Mouse (Mus musculus): ENCODE results near the gene Pomgnt2. TPM values are rescaled to one million over a fixed set of nuclear protein-coding genes. Genes with fewer than 3 reads are reported as not detected.

Gene Pomgnt2
- total RNA-seq, 2 experiments from 2014 or later, result 9.7 to 11.3 TPM

- intact Hi-C loops (cut with DNase I), result loop anchor here (5.0 kb wide), 1 partner anchor 99 kb away; no protein-coding TSS in a partner anchor
- no peak for DNase-seq
Observed at GRCm38 (mm10) chr9:121981046-121981445, 15.9 kb downstream of the Pomgnt2 start.

GRCm38 (mm10) chr9:121975321-121975720, 21.6 kb downstream of the Pomgnt2 start:
- no peak for DNase-seq
- intact Hi-C loops (cut with DNase I), result no loop called here

- intact Hi-C loops (cut with DNase I), result no loop called here
- DNase-seq, result peak; percentile 52 to 59
Observed at GRCm38 (mm10) chr9:121974141-121974986, 22.5 kb downstream of the Pomgnt2 start.

DNA sequence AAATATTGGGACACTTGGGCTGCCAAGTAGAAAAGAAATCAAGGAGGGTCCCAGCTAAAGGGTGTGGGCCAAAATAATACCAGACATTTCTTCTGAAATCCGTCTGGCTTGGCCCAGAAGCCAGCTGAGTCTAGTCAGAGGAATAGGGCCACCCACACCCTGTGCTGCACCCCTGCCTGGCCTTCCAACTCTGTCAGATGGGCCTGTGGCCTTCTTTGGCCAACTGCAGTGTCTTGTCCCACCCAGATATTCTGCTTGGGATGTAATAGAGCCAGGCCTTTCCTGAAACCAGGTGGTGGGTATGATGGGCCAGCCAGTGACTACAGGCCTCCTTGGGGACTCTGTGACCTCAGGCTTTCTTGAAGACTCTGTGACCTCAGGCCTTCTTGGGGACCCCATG, 23.7 kb downstream of the Pomgnt2 start:
- intact Hi-C loops (cut with DNase I), result no loop called here
- peak; percentile 34 to 45 for DNase-seq

DNA sequence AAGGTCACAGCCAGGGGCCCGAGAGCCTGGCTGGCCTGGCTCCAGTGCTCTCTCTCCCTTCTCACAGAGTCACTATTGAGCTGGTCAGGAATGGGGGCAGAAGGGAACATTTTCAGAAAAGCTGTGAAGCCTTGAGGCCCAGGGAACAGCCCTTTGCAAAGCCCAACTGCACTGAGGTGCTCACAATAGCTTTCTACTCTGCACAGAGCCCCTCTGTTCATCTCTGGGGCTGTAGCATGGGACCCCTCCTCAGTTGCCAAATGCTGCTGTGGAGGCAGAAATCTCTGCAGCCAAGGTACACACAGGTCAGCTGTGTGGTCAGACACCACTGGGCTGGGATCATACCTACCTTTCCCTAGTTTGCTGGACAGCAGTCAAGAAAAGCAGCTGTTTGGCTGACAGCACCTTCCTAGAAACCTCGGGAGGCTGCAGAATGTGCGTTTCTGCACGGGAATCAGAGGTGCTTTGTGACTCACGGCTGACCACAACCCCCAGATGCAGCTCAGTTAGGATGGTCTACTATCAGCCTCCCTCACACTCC, 27.0 kb downstream of the Pomgnt2 start:
- intact Hi-C loops (cut with DNase I), result no loop called here
- DNase-seq, result no peak

DNA sequence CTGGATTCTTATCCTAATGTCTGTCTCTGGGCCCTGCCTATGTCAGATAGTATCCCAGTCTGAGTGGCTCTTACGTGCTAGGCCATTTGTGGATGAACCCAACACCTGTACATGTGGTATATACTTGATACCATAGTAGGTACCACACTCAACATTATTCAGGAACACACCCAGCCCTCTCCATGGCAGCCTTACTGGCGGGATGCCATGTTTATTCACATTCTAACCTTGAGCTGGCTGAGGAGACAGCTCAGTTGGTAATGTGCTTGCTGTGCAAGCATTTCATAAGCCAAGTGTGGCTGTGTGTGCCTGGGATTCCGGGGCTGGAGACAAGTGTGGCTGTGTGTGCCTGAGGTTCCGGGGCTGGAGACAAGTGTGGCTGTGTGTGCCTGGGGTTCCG, 28.7 kb downstream of the Pomgnt2 start:
- intact Hi-C loops (cut with DNase I), result no loop called here
- no peak for DNase-seq

DNA sequence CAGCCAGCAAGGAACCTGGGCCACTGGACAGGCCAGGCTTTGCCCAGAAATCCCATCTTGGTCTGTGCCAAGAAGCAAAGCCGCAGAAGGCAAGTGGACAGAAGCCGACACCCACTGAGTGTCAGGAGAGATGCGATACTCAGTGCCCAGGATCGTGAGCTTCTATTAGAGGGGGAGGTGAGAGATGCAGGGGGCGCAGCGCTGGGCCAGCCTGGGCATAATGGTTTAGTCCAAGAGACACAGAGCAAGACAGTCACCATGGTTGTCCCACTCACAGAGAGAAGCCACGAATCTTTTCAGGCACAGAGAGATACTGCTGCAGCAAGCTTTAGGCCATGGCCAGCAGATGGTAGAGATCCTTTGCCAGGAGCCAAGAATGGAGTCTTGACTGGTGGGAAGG, 32.0 kb downstream of the Pomgnt2 start:
- intact Hi-C loops (cut with DNase I), result no loop called here
- no peak for DNase-seq

GRCm38 (mm10) chr9:121959966-121960635, 36.8 kb downstream of the Pomgnt2 start:
- intact Hi-C loops (cut with DNase I), result no loop called here
- no peak for DNase-seq

- intact Hi-C loops (cut with DNase I), result no loop called here
- no peak for DNase-seq
Observed at GRCm38 (mm10) chr9:121952596-121952995, 44.3 kb downstream of the Pomgnt2 start.

- intact Hi-C loops (cut with DNase I), result no loop called here
- DNase-seq, result no peak
Observed at GRCm38 (mm10) chr9:121951114-121951423, 45.8 kb downstream of the Pomgnt2 start.

- intact Hi-C loops (cut with DNase I), result no loop called here
- DNase-seq, result peak; percentile 75 to 84
Observed at GRCm38 (mm10) chr9:121950418-121951113, 46.3 kb downstream of the Pomgnt2 start, which contains the start of gene Fam198a. Gene Fam198a, plus strand, starts transcription at chr9:121950988.

- no peak for DNase-seq
- intact Hi-C loops (cut with DNase I), result loop anchor here (1.0 kb wide), 1 partner anchor 37 kb away; no protein-coding TSS in a partner anchor
Observed at GRCm38 (mm10) chr9:121948431-121948830, 48.5 kb downstream of the Pomgnt2 start.

DNA sequence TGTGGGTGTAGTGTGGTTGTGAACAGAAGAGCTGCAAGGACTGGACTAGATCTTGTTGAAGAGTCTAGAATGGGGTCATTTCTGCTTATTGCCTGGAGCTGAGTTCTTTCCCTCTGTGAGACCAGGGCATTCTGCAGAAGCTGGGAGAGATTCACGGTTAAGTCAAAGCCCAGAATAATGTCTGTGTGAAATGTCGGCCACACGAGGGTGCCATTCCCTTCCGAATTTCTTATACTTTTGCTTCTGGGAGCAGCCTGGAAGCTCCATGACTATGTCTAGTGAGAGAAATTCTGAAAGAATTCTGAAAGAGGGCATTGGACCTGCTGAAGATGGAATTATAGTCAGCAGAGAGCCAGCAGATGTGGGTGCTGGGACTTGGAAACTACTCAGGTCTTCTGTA, 49.1 kb downstream of the Pomgnt2 start:
- DNase-seq, result peak; percentile 70 to 76
- intact Hi-C loops (cut with DNase I), result loop anchor here (1.0 to 2.0 kb wide), 2 partner anchors 38 to 363 kb away; no protein-coding TSS in a partner anchor

GRCm38 (mm10) chr9:121943628-121944027, 53.3 kb downstream of the Pomgnt2 start:
- DNase-seq, result no peak
- intact Hi-C loops (cut with DNase I), result no loop called here

DNA sequence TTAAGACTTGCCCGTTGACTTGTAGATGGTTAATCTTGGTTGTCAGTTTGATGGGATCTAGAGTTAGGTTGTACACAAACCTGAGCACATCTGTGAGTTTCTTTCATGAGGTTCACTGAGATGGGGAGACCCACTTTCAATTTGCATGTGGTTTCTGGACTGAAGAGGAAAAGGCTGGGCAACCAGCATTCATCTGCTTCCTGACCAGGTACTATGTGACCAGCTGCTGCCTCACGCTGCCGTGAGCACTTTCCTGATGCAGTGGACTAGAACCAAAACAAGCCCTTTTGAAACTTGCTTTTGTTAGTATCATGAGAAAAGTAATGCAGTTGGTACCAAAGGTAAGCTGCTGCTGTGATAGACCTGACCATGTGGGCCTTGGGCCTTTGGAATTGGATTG, 53.9 kb downstream of the Pomgnt2 start:
- intact Hi-C loops (cut with DNase I), result no loop called here
- DNase-seq, result no peak

DNA sequence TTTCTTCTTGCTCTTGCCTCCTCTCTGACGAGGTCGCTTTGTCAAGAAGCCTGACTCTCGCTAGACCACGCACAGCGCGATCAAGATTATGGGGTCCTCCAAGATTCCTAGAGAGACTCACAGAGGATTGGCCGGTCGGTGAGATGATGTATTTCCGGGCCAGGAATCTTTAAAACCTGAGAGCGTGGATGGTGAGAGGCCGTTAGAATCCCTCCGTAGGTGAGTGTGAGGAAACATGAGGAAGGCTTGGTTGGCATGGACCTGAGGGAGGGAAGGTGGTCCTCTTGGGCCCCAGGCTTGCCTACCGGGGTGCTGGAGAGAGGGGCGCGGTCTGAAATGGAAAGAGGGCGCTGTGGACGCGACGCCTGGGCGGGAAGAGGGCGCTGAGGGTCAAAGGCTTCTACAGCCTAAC, 59.0 kb downstream of the Pomgnt2 start:
- DNase-seq, result no peak
- intact Hi-C loops (cut with DNase I), result no loop called here

DNA sequence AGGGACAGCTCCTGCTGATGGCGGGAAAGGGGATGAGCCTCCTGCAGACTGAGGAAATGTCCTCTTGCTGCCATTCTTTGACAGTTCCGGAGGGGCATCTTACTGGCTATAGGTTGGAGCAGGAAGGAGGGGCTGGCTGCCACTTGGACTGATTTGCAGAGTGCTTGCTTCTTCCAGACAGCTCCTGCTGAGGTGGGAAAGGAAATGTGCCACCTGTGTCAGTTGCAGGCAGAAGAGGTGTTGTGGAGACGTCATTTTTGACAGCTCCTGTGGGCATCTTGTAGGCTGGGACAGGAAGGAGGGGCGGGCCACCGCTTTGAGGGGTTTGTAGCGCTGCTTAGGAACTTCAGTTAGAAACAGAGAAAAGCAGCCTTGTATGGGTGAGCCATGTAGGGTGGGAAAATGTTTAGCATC, 59.5 kb downstream of the Pomgnt2 start:
- no peak for DNase-seq
- intact Hi-C loops (cut with DNase I), result no loop called here

DNA sequence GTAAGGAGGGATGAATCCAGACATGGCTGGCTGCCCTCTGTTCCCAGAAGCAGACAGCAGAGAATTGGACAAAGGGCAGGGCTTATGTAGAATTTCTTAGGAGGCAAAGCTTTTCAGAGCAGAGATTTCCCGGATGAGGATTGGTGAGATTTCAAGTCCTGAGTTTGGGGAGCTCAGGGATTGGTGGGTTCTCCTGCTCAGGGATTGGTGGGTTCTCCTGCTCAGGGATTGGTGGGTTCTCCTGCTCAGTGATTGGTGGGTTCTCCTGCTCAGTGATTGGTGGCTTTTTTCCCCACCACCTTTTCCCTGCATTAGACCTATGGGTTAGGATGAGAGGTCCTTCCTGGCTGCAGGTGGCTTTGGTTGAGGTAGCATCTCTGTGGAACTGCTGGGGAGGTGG, 60.0 kb downstream of the Pomgnt2 start:
- intact Hi-C loops (cut with DNase I), result no loop called here
- no peak for DNase-seq

- intact Hi-C loops (cut with DNase I), result no loop called here
- DNase-seq, result no peak
Observed at GRCm38 (mm10) chr9:121934856-121935255, 62.1 kb downstream of the Pomgnt2 start.

Data from heart, postnatal 14 days (tissue).